Mouse (Mus musculus): ENCODE measurements around the gene Polr2a.
A peak's percentile ranks its signal among the peaks of the same experiment; 100 is the strongest.

- TF ChIP-seq EP300 (IDR thresholded peaks at IDR 0.05) (no peak), CTCF (IDR thresholded peaks at IDR 0.05) (peak; percentile 87)
Measured at GRCm38 (mm10) chr11:69803786-69804651, 45.6 kb upstream of the Polr2a start.

Measured in lung, postnatal 0 days (tissue).